8 mouse cellular contexts compared by ENCODE assay signal in genomic region chr7:30362652-30363343, GRCm38 (mm10). TPM values are rescaled to one million over a fixed set of nuclear protein-coding genes. Genes with fewer than 3 reads are reported as not detected.
A peak's percentile ranks its signal among the peaks of the same experiment; 100 is the strongest.
DNase-seq lines count a peak whose midpoint lies in the region; ATAC-seq and TF ChIP-seq lines count a peak whose summit lies in the region.

Lrfn3 (minus strand) TSS chr7:30362772.

- no peak for TF ChIP-seq POLR2A in cortical plate, adult 2 months (IDR thresholded peaks at IDR 0.05; ENCODE audit: extremely low read depth, insufficient read depth, low read length)

- peak within 1 kb of the TSS; percentile 40; the same call in 1 of the 2 replicates for H3K9ac ChIP-seq in liver, embryonic 15.5 days

- peaks cover 62% of the 10 kb centered on the region for H3K27me3 ChIP-seq in heart, embryonic 10.5 days (ENCODE audit: insufficient read depth, poor library complexity, severe bottlenecking)
- peaks cover 30% of the 10 kb centered on the region for H3K27me3 ChIP-seq in liver, embryonic 15.5 days

- WGBS in heart, embryonic 10.5 days: 2% methylated on average over 45 of the region's 55 CpGs
- WGBS in large intestine, adult 2 months: 2% methylated on average over 39 of the region's 55 CpGs
- 2% methylated on average over 51 of the region's 55 CpGs for WGBS in liver, embryonic 15.5 days (ENCODE audit: insufficient replicate concordance)

- DNase-seq in right cerebral cortex, adult 18-20 months: peak; percentile 80
- no peak for DNase-seq in right cerebral cortex, postnatal 25 days
- DNase-seq in heart, embryonic 10.5 days (ENCODE audit: low spot score): no peak
- DNase-seq in large intestine, adult 2 months (ENCODE audit: low read depth, low spot score): no peak
- peak; percentile 48 for DNase-seq in retina, postnatal 7 days (ENCODE audit: low read depth, low spot score)

- peaks cover 11% of the 10 kb centered on the region for H3K4me1 ChIP-seq in cortical plate, adult 2 months (ENCODE audit: control insufficient read depth, insufficient read depth, low read length)
- H3K4me1 ChIP-seq in heart, embryonic 10.5 days: peaks cover 22% of the 10 kb centered on the region
- H3K4me1 ChIP-seq in liver, embryonic 15.5 days (replicated peaks): peaks cover 5% of the 10 kb centered on the region; the same call in 1 of the 2 replicates

- H3K9me3 ChIP-seq in heart, embryonic 10.5 days: no peaks in the 10 kb centered on the region
- no peaks in the 10 kb centered on the region for H3K9me3 ChIP-seq in liver, embryonic 15.5 days (replicated peaks)

- peak within 1 kb of the TSS; percentile 76 for H3K4me3 ChIP-seq in cortical plate, adult 2 months (ENCODE audit: insufficient read depth, low read length)
- H3K4me3 ChIP-seq in heart, embryonic 10.5 days: peak within 1 kb of the TSS; percentile 80
- H3K4me3 ChIP-seq in liver, embryonic 15.5 days (replicated peaks): peak within 1 kb of the TSS; percentile 51

- H3K4me2 ChIP-seq in liver, embryonic 15.5 days: peak within 1 kb of the TSS; percentile 58

- H3K36me3 ChIP-seq in heart, embryonic 10.5 days: peaks cover 11% of the 10 kb centered on the region
- no peaks in the 10 kb centered on the region for H3K36me3 ChIP-seq in liver, embryonic 15.5 days (replicated peaks)

- H3K27ac ChIP-seq in cortical plate, adult 2 months (ENCODE audit: insufficient read depth, low read length): peak within 1 kb of the TSS; percentile 67; the same call in 1 of the 2 replicates
- peak within 1 kb of the TSS; percentile 87 for H3K27ac ChIP-seq in heart, embryonic 10.5 days
- no peak within 1 kb of the TSS for H3K27ac ChIP-seq in liver, embryonic 15.5 days (replicated peaks)

- no peak for TF ChIP-seq CTCF in cortical plate, adult 2 months (IDR thresholded peaks at IDR 0.05; ENCODE audit: extremely low read depth, insufficient read depth, low read length)

- no peak for ATAC-seq in liver, embryonic 15.5 days (ENCODE audit: insufficient read depth)
- ATAC-seq in activated CD4-positive, CD25-positive, alpha-beta regulatory T cell, adult 4 months: no peak

RNA-seq across cellular contexts. Expression of gene Lrfn3, which starts in this region (rescaled TPM):
- 20.8 and 21.3 TPM in 2 replicates for polyA plus RNA-seq in cortical plate, adult 2 months (2012; rRNA removed)
- 1.3 and 2.0 TPM in 2 replicates for polyA plus RNA-seq in heart, embryonic 10.5 days (2016; fragmentation: Nextera tagmentation; extraction: Ambion mirVana)
- 12.7 and 13.1 TPM in 2 replicates for polyA plus RNA-seq in large intestine, adult 2 months (2012; rRNA removed)
- polyA plus RNA-seq in liver, embryonic 15.5 days (2015; fragmentation: Nextera tagmentation; extraction: Ambion mirVana): 1.9 and 2.0 TPM in 2 replicates
- not detected for polyA plus RNA-seq in activated CD4-positive, CD25-positive, alpha-beta regulatory T cell, adult 4 months (2017; shearing (Covaris generic))

Comparison
In these comparisons a context has a peak if more than half of its experiments do, and no peak if none do; other contexts are left out.
1. DNase-seq: peak in right cerebral cortex, adult 18-20 months (single experiment) and retina, postnatal 7 days (single experiment); none in right cerebral cortex, postnatal 25 days (single experiment), heart, embryonic 10.5 days (single experiment) and large intestine, adult 2 months (single experiment).
2. Peak in every context shown above with its lines, with median percentiles within 50 percentile points of each other: H3K4me3 ChIP-seq.